Mouse (Mus musculus): Measurements from ENCODE around the gene Phactr1.

Phactr1 gene

DNA sequence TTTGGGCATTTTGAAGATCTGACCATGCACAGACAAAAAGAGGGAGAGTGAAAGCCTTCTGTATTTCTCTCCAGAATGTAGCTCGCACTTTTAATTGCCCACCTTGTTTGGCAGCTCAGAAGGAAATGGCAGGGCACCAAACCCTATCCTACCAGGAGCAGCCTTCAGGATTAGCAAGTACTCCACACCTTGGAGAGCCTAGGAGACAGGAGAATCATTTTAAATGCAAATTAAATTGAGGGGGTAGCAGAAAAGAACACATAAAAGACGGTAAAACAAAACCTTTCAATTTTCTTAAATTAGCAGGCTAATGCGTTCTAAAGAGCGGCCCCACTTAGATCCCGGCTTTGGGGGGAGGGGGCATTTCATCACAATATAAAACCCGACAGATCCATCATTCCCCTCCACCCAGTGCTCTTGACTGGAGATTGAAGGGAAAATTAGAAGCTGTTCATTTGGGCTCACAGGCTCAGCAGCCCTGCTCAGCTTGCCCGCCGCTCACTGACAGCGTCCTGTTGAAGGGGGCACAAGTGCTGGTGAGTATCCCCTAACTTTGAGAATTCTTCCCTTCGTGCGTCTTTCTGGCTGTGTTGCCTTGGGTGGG lies at the start of gene Phactr1:
Phactr1 (plus strand) TSS at position 233 of the 604 bp plus-strand sequence.
- no peak for DNase-seq

DNA sequence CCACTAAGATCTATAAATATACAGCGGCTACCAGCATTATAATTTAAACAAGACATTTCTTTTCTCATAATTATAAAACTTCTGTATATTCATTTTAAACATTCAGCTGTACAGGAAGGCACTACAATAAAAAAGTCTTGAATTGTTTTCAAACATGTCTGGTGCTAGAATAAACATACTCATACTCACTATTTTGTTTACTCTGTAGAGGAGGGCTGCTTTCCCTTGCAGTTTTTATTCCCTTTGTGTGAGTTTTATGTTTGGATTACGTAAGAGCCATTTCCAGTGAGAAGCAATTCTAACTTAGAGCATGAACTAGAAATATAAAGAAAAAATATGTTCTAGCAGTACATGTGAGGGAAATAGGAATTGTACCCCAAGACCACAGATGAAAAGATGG lies 45.5 kb upstream of the Phactr1 start:
- DNase-seq: no peak

DNA sequence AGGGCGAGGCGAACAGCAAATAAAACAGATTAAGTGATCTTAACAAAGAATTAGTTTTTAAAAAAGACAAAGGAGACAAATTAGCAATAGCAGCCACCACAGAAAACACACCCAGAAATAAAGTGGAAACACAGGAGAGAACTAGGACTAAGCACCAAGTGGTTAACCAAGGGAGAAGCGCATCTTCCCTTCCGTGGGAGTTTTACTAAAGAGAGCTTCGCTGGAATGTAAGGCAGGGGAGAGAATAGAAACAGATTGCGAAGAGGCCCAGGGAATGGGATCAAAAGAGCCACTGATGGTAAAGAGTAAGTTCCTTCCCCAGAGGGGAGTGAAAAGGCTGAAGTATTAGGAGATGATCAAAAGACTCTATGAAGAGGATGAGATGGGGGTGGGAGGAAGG lies 30.2 kb upstream of the Phactr1 start:
- no peak for DNase-seq

DNA sequence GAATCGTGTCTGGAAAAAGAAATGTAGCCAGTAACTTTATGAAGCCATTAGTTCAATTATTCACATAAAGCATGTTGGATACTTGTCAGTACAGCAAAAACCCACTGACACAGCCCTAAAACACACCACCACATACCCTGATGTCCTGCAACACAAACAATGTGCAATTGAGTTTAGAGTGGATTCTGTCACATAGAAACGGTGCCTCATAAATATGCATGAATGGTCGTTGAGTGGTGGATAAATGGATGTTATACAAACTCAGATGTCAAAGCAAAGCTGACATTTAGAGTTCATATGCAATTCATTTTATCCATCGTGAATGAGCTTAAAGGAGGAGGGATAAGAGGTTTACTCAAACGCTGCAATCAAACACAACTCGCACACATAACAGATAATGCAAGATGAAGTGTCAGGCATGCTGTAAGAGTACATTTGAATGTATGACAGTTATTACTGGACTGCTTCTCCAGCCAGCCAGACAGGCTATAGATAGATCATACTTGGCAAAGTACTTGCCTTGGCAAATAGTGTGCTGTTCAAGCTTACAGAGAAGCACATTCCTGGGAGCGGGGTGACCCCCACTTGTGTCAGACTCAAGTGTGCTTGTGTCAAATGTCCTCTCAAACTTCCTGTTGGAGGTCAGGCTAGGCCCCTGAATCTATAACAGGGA lies 23.6 kb upstream of the Phactr1 start:
- DNase-seq: no peak

DNA sequence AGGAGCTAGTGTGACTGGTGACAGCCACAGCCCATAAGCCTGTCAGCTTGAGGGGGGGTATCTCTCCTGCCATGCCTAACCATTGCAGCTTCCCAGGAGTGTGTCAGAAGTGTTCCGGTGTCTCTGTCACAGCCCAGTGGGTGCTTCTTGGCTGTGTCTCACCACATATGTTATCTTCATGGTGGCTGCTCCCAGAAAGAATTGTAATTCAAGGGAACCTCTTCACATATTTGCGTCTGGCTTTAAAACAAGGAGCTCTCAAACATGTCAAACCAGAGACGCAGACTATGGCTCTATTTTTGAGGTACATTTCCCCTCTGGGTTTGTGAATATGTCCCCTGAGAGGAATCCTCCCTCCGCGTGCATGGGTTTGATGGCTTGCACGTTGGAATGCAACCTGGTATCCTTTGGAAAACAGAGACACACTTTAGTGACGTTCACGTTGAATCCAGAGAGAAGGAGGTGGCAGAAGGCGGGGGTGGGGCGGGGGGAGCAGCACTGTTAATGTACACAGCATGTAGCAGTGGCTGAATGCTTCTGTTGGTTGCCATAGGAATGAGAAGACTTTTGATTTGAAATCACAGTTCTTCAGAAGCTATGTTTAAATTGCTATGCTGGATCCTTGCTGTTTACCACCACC lies 8.7 kb upstream of the Phactr1 start:
- no peak for DNase-seq

DNA sequence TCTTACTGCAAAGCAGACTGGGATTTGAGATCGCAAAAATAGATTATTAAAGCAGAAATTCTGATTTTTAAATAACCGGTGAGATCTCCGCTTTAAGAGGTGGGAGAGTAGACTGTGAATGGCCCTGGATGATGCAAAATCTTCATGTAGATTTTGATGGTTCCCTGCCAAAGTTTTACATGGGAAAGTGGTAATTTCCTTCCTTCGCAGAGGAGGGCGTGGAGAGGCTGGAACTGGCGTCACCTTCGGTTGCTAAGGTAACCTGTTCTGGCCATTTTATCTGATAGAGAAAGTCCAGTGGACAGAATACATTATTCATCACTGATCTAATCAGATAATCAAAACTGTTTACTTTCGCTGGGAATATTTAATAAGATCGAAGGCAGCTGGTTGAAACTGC lies 876 bp downstream of the Phactr1 start:
- DNase-seq: peak in 1 of 2 experiments; percentile 35

DNA sequence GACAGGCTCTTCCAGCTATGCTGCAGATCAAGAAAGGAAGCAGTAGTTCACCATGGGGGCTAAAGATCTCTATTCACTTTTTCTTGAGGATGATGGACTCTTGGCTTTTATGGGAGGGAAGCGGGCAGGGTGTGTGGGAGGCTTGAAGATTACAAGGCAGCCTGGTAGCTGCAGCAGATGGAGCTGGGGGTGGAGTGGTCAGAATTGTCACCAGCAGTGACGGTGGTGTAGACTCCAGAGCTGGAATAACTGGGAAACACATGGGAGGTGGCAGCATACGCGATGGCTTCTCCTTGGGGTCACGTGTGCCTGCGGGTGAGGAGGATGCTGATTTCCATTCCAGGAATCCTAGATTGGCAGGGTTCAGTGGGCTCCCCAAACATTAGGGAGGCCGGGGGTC lies 3.8 kb downstream of the Phactr1 start:
- no peak for DNase-seq

DNA sequence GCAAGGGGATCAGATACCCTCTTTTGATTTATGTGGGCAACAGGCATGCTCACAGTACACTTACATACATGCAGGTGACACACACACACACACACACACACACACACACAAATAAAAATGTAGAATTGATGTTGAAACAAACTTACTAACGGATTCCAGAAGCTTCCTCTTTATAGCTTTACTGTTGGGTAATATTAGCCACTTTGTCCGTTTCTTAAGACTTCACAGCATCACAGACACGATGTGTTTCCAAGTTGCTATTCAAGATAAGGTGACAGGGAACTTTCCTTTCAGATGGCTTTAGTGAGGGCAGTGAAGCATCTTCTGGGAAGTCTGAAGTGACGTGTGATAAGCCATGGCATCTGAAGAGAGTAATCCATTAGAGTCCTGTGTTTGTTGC lies 11.8 kb downstream of the Phactr1 start:
- DNase-seq: no peak

DNA sequence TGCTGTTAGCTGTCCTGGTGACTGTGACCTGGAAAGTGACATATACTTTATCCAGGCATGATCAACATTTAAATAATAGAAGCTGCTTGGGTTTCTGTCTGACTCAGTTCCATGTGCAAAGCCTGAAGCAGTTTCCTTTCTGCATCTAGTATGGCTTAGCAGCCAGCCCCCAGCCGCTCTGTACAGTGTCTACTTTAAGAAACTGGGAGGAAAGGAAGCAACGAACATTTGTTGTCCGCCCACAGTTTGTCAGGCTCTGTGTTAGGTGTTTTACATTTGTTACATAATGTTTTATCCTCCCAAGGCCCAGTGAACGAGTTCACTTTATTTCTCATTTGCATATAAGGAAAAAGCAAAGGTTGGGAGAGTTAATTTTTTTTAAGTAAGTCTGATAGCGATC lies 16.2 kb downstream of the Phactr1 start:
- no peak for DNase-seq

DNA sequence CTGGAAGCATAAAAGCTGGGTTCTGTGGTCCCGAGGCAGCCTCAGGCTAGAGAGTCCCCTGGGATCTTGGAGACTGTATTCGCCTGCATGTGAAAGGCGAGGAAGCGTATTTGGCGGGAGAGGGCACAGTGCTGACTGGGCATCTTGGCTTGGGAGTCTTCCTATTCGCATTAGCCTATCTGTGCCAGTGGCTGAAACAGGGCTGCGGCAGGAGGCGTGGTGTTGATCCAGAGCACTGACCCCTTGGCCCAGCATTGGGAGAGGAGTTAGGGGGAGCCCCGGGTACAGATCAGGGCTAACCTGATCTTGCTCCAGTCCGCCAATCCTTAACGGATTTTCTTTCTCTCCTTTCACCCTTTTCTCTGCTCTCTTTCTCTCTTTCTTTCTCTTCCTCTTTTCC lies 28.7 kb downstream of the Phactr1 start:
- DNase-seq: no peak

DNA sequence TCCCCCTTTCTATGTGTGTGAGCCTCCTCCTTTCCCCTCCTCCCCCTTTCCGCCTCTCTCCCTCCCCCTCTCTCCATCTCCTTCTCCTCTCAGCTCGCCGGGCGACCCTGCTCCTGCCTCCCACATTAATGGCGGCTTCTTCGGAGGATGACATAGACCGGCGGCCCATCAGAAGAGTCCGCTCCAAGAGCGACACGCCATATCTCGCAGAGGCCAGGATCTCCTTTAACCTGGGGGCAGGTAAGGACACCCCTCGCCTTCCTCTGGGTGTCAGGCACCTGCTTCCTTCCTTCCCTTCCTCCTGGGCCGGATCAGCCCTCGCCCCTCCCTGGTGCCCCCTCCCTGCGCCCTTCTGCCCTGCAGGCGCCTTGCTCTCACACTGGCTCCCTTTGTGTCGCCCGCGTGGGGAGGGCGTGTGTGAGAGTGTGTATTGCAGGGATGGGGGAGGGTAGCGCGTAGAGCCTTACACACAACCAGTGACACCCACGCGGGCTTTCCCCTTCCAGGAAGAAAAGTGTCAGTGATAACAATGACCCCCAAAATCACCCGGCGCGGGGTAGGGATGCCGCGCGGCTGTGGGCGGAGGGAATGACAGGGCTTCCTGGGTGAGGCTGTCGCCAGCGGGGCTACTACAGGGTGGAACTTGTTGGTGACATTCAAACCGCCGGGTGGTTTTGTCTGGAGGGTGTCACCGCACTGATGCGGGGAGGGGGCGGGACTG lies 29.3 kb downstream of the Phactr1 start:
- no peak for DNase-seq

DNA sequence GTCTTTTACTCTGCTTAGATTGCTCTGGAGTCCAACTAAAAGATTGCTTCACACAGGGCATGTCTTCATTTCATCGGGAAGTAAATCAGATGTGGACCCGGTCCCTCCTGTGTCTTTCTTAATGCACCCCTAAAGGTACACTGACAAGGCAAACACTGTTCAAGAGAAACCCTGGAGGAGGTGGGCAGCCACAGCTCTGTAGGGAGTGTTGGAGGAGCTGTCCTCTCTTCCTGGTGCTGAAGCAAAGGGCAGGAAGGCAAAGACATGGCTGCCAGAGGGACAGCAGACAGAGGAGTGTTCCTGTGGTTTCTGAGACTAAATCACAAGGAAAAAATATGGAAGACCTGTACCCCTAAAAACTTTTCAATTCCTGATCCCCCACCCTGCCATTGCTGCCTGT lies 31.1 kb downstream of the Phactr1 start:
- DNase-seq: peak in 1 of 2 experiments; percentile 37

DNA sequence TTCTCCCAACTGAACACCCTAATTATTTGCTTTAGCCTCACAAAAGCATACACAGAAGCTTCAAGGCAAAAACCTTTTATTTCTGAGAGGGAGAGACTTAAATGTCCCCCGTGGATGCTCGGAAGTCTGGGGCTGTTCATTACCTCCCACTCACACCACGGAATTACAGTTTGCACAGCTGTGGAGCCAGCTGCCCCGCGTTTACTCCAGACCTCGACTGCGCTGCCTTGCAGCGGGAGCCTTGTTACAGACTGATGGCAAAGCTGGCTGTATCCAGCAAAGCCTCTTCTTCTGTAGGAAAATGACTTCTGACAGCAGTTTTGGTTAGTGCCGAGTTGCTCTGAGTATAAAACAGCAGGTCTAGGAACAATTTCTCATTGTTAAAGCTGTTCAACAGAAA lies 39.0 kb downstream of the Phactr1 start:
- no peak for DNase-seq

DNA sequence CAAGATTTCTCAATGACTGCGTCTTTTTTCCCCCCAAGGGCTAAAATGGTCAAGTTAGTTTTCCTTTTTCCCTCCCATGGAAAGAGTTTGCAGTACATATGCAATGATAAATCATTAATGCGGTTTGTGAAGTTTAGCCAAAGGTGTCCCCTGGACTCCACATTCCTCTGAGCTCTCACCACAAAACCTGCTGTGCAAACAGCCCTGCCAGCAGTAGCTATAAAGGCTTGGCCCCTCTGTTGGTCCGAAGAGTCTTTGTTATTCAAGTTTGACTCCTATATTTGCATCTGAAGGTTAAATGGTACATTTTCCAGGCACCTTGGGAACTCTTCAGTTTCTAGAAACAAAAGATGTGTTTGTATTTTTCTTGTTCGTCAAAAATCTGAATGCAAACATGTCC lies 39.7 kb downstream of the Phactr1 start:
- peak; percentile 23 to 66 for DNase-seq

DNA sequence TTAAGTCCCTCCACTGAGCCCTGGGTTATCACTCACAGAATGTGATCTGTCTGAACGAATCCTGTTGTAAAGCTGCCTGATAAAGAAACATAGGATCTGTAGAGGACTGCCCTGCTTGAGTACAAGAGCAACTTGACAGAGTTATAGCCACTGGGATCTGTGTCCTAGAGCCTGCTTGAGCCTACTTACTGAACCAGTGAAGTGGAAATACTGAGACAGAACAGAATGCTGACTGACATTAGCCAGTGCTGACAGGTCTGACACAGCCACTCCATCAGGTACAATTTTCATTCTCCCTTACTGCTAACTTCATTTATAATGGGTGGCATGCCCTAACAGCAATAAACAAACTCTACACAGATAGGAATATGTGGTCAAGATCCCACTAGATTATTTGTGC lies 40.2 kb downstream of the Phactr1 start:
- peak in 1 of 2 experiments; percentile 41 for DNase-seq

DNA sequence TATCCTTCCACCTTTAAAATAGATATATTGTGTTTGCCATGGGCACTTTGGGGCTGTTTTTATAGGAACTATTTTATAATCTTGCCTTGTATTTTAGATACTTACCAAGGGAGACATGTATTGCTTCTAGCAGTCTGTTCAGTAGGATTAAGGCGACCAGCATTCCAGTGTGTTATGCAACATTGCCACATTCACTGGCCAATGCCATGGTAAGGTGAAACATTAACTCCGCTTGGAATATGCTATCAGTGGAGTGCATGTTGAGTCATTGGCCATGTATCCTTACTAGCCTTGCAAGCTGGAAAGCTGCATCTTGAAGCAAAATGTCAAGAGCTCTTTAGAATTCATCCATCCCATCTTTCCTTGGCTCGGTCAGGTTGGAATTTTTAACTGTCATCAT lies 43.6 kb downstream of the Phactr1 start:
- peak; percentile 71 to 90 for DNase-seq

DNA sequence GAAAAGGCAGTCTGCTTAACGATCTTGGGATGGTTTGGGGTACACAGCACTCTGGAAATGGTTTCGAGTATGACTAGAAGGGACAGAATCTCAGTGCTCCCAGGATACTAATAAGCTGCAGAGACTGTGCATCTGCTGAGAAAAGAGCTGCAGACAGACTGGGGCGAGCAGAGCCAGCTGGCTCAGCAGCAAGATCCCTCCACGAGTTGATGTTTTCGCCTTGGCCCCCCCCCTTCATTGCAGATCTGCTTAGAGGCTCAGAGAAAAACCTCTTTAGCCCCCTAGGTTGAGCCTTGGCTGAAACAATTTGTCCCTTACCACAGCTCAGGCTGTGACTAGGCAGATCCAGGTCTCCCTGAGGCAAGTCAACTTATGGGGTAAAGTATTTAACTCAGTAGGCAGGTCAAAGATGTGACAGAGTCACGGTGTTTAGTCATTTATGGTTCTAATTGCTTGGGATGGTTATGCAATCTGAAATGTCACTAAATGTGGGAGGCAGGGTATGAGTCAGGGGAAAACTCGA lies 45.3 kb downstream of the Phactr1 start:
- DNase-seq: peak in 1 of 2 experiments; percentile 72

DNA sequence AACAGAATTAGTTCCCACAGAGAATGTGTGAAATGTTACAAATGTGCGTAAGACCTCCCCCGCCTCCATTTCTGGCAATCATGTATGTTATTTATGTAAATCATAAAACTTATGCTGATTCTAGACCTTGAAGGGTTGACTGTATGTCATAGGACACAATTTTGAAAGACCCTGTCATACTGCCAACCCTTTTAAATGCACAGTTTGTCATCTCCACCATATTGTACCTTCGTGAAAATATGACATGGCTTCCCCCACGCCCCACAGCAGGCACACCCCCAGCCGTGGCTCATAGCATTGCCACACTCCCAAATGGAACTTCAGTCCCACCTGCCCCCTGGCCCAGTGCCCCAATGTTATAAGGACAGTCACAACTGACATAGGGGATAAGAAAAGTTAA lies 57.1 kb downstream of the Phactr1 start:
- DNase-seq: no peak

DNA sequence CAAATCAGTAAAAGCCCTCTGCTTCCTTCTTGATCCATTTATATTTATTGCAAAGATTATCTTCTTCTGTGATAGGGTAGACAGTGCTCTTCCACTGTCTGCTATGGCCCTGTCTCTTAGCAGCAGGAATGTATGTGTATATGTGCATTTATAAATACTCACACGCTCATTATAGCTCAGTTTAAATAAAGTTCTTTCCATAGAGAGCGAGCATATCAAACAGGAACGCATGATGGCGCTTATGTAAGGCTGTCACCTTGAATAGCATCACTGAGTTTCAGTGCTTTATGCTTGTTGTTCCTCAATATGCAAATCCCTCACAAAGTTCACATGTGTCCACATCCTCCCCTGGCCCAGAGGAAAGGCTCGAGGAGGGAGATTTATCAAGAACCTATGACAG lies 57.7 kb downstream of the Phactr1 start:
- DNase-seq: no peak

DNA sequence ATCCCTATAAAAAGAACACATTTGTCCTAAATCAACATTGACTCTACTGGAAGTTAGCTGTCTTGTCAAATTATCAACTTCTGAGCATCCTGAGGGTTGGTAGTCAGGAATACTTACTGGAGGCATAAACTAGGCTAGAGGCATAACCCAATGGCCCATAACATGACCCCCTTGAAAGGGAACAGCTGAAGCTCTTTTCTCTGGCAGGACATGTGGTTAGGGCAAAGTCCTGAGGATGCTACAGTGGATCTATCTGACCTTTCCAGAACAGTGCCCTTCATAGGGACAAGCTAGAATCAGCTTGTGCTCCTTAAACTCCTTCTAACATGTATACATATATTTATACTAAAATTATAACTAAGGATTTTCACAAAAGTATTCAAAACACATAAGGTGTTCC lies 61.8 kb downstream of the Phactr1 start:
- peak in 1 of 2 experiments; percentile 56 for DNase-seq

DNA sequence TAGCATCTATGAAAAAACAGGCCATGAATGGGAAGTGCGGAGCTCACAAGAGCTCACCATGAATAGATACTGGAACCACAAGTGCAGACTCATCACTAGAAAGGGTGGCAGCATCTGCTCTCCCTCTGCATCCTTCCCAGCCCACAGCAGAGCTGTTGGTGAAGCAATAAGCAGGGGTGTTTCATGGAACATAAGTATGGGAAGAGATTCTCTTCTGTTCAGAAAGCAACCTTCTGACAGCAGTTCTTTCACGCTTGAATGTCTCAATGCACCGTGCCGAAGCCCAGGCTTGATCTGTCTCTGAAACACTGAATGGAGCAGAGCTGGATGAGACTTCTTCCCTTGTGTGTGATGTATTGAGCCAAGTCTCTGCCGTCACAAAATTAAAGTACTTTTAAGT lies 64.0 kb downstream of the Phactr1 start:
- DNase-seq: no peak

DNA sequence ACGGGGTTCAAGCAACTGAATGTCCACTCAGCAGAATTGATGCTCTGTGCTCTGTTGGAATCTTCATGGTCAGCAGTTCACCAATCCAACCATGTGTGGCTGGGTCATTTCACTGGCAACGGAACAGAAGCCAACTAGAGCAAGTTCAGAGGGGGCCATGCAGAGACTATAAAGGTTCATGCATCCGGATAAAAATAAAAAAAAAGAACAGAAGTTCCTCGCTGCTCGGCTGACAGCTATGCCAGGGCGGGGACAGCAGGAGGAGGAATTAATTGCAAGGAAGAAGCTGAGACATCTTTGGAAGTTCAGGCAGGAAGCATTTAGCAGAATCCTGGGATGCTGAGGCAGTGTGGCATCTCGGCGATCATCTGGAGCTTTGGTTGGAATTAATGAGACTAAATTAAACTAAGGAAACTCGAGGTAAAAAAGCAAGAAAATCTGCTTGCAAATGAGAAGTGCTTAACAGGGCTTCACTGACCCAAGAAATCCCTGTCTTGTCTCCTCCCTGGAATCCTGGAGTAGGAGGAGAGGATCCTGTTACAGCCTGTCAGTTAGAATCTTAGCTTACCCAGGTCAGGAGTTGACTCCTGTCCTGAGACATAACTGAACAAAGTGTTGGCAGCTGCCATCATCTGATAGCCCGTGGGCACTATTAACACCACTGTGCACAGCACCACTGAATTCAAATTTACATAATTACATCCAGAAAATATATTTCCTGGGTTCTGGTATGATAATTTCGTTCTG lies 77.4 kb downstream of the Phactr1 start:
- peak; percentile 56 to 80 for DNase-seq

DNA sequence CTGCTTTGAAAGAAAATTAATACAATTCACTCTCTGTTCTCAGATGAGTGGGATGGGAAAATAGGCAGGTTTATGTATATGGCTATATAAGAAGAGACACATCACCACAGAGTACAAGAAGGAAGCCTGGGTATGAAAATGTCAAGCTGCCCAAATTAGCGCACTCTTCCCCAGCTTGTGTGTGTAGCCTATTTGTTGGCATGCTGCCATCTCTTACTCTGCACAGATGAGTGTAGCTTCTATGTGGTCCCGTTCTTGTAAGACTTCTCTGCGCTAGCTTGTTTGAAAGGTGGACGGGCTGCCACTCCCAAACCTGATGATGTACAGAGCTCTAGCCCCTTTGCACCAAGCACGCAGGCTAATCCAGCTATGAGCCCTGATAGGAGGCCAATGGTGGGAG lies 78.7 kb downstream of the Phactr1 start:
- no peak for DNase-seq

All from kidney, adult 8-10 months (tissue).